Mouse (Mus musculus): ENCODE measurements around the gene Lyz1.

- TF ChIP-seq POLR2A (IDR thresholded peaks at IDR 0.05; ENCODE audit: borderline replicate concordance, extremely low read depth, insufficient read depth, insufficient read length, poor library complexity, severe bottlenecking) (no peak), CTCF (IDR thresholded peaks at IDR 0.05; ENCODE audit: borderline replicate concordance, extremely low read depth, insufficient read depth, insufficient read length) (no peak)
These were observed 19.5 kb upstream of the Lyz1 start for GRCm38 (mm10) chr10:117312168-117312567.

All from brain, embryonic 14.5 days (tissue).